Mouse (Mus musculus) mature B cell (primary cell): ENCODE data around the gene Mysm1.

ENCODE experiments used
- in situ Hi-C: fragments of 300-500 bp; cut with MboI; formaldehyde crosslinking; loops from 2 replicates; pipeline ENCODE4 v1.14.3; 2019

Gene Mysm1

GRCm38 (mm10) chr4:94978590-94979499 is at the start of gene Mysm1:
Mysm1 (minus strand) TSS chr4:94979100.
- in situ Hi-C loops, result loop anchor here (25.0 kb wide), 1 partner anchor 367 kb away; the partner anchor contains the start of genes Ift74 and Plaa

GRCm38 (mm10) chr4:95025847-95026600 is 47.1 kb upstream of the Mysm1 start:
- in situ Hi-C loops, result no loop called here

GRCm38 (mm10) chr4:95023350-95023953 is 44.6 kb upstream of the Mysm1 start:
- in situ Hi-C loops, result no loop called here

- in situ Hi-C loops, result no loop called here
These were observed 43.0 kb upstream of the Mysm1 start for GRCm38 (mm10) chr4:95021649-95022637.

DNA sequence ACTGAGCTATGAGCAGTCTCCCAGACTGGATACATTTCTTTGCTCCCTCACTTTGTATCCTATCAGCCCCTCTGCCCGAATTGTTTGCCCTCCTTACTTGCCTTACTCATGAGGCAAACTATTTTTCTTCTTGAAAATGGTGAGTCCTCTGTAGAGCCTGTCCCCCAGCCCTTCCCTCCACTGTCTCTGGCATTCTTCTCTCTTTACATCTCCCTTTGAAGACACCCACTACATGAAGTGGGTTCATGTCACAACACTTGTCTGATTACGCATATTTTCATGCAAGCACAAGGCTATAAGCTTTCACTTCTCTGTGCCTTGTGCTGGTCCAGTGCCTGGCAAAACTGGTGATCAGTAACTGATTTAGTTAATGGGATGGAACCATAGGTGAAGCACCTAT is 41.3 kb upstream of the Mysm1 start:
- in situ Hi-C loops, result no loop called here

GRCm38 (mm10) chr4:95018221-95018620 is 39.3 kb upstream of the Mysm1 start:
- in situ Hi-C loops, result no loop called here

- in situ Hi-C loops, result no loop called here
These were observed 33.8 kb upstream of the Mysm1 start for GRCm38 (mm10) chr4:95012706-95013105.

DNA sequence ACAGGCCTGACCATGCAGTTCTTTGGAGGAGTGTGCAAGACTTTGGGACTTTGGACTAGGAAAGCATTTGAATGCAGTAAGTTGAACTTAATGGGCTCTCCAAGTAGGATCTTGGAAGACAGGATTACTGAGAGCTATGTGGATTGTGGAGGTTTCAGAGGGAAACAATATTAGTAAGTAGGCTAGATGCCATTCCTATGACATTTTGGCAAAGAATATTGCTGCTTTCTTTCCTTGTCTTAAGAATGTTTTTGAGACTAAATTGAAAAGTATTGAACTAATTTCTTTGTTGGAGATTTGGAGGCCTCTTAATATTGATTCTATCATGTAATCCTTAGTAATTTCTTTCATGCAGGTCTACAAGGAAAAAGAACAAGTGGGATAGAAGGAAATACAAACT is 33.4 kb upstream of the Mysm1 start:
- in situ Hi-C loops, result no loop called here

- in situ Hi-C loops, result loop anchor here (5.0 kb wide), 1 partner anchor 864 kb away; no protein-coding TSS in a partner anchor
These were observed 29.5 kb upstream of the Mysm1 start for GRCm38 (mm10) chr4:95008175-95009057.

DNA sequence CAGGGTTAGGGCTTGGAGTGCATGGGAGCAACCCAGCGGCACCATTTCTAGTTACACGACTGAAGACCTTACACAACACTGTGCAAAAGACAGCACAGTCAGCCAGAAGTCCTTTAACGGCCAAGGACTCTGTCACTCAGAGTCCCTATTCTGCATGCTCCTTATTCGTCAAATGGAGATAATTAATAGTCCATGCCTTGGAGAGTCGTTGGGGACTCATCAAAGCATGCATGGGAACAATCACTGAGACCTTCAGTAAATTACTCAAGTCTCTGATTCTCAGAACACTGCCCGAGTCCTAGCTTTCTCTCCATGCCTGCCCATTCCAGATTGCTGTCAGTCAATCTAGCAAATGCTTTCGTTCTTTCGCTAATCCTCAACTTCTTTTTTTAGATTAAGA is 28.9 kb upstream of the Mysm1 start:
- in situ Hi-C loops, result loop anchor here (5.0 kb wide), 1 partner anchor 865 kb away; no protein-coding TSS in a partner anchor

DNA sequence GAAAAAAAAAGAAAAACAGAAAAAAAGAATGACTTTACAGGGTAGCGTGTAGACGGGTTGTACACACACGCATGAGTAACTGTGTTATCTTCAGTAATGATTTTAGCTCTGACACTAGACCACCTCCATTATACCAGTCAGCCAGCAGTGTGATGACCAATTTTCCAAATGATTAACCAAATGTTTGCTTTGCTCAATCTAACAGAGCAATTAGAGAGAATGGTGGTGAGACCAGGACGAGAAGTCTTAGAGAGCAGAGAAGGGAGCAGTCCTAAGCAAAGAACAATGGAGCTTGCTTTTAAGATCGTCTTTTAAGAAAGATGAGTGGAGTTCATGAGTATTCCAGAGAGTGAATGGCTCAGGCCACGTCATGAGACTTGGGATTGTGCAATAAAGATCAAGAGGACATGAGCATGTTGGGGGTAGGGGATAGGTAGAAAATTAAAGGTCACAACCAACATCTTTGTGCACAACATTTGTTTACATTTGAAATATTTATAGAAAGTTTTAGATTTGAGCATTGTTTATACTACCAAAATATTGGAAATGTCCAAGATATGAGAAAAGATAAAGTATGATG is 26.4 kb upstream of the Mysm1 start:
- in situ Hi-C loops, result loop anchor here (5.0 kb wide), 1 partner anchor 867 kb away; no protein-coding TSS in a partner anchor

GRCm38 (mm10) chr4:95001043-95001775 is 22.3 kb upstream of the Mysm1 start:
- in situ Hi-C loops, result no loop called here

DNA sequence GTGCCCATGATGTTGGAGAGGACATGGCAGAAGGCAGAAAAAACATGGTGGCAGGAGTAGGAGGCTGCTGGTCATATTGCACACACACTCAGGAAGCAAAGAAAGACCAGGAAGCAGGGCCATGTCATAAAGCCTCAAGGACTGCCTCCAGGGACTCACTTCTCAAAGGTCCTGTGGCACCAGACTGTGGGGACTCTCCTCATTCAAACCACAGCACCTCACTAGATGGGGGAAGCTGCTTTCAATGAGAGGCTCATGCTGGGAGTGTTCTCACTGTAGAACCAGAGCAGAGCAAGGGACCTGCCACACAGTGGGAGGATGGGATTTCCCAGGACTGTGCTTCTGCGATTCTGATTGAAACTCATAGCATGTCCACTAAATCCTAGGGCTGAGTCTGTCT is 21.2 kb upstream of the Mysm1 start:
- in situ Hi-C loops, result no loop called here

GRCm38 (mm10) chr4:94999249-94999648 is 20.3 kb upstream of the Mysm1 start:
- in situ Hi-C loops, result loop anchor here (25.0 kb wide), 1 partner anchor 387 kb away; the partner anchor contains the start of genes Ift74 and Plaa

GRCm38 (mm10) chr4:94995862-94996261 is 17.0 kb upstream of the Mysm1 start:
- in situ Hi-C loops, result loop anchor here (25.0 kb wide), 1 partner anchor 384 kb away; the partner anchor contains the start of genes Ift74 and Plaa

- in situ Hi-C loops, result loop anchor here (25.0 kb wide), 1 partner anchor 378 kb away; the partner anchor contains the start of genes Ift74 and Plaa
These were observed 11.3 kb upstream of the Mysm1 start for GRCm38 (mm10) chr4:94990204-94990603.

DNA sequence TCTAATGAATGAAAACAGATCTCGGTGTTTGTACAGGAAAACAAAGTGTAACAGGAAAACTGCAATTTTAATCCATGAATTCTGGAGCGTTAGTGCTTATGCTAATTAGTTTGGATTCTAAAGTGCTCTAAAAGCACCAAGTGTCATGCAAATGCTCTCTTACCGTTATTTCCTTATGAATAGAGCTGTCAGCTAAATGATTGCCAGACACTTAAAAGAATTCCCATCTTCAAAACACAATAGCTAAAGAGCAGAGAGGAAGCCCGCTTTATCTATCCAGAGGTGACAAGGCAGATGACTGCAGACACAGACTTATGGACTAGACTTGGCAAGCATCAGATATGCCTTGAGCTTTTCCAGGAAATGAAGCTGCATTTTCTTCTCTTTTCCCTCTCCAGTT is 8.8 kb upstream of the Mysm1 start:
- in situ Hi-C loops, result loop anchor here (25.0 kb wide), 1 partner anchor 375 kb away; the partner anchor contains the start of genes Ift74 and Plaa

GRCm38 (mm10) chr4:94979500-94979915 is 608 bp upstream of the Mysm1 start:
- in situ Hi-C loops, result loop anchor here (25.0 kb wide), 1 partner anchor 367 kb away; the partner anchor contains the start of genes Ift74 and Plaa
